Mouse (Mus musculus): ENCODE measurements around the gene Sf3b1. TPM values are rescaled to one million over a fixed set of nuclear protein-coding genes. Genes with fewer than 3 reads are reported as not detected.
A peak's percentile ranks its signal among the peaks of the same experiment; 100 is the strongest.
"Not testable (repeated sequence)": the region's sequence is repeated elsewhere in the genome, so short reads cannot be mapped to it uniquely, and the experiment has no call there.

Gene Sf3b1
- total RNA-seq, 1 experiment from 2014 or later: 966 TPM

- ATAC-seq (replicated peaks; ENCODE audit: insufficient number of reproducible peaks, low FRiP score, low TSS enrichment, poor library complexity, severe bottlenecking): peak; percentile 25; the same call in 1 of the 2 replicates
Measured at GRCm38 (mm10) chr1:55031026-55031779, 3.9 kb upstream of the Sf3b1 start.

DNA sequence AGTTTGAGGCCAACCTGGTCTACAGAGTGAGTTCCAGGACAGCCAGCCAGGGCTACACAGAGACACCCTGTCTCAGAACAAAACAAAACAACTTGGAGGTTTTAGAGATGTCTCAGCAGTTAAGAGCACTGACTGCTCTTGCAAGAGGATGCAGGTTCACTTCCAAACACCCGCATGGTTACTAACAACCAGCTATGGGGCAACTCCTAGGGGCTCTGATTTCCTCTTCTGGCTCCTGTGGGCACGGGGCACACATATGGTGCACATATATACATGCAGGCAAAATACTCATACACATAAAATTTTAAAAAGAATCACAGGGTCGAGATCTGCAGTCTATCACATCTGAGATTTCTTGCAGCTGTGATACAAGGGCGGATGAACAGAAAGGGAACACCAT, 2.2 kb upstream of the Sf3b1 start:
- no peak for ATAC-seq (replicated peaks; ENCODE audit: insufficient number of reproducible peaks, low FRiP score, low TSS enrichment, poor library complexity, severe bottlenecking)

- peak; percentile 77 for ATAC-seq (replicated peaks; ENCODE audit: insufficient number of reproducible peaks, low FRiP score, low TSS enrichment, poor library complexity, severe bottlenecking)
Measured at GRCm38 (mm10) chr1:55028512-55029249, 1.4 kb upstream of the Sf3b1 start.

DNA sequence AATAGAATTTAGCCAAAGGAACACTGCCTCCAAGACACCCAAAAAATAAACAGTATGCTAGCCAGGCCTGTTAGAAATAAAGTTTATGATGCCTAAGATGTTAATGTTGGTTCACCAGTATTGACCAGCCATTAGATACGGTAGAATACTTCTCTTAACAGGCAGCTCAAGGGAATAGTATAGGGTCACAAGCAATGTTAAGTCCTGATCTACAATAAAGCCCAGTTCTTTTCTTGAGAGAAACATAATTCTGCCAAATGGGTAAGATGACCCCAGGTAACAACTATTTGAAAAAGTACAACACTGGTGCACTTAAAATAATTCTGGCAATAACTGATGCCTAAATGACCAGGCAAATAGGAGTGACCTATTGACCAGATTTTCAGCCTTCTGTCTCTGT, 685 bp upstream of the Sf3b1 start:
- ATAC-seq (replicated peaks; ENCODE audit: insufficient number of reproducible peaks, low FRiP score, low TSS enrichment, poor library complexity, severe bottlenecking): no peak

DNA sequence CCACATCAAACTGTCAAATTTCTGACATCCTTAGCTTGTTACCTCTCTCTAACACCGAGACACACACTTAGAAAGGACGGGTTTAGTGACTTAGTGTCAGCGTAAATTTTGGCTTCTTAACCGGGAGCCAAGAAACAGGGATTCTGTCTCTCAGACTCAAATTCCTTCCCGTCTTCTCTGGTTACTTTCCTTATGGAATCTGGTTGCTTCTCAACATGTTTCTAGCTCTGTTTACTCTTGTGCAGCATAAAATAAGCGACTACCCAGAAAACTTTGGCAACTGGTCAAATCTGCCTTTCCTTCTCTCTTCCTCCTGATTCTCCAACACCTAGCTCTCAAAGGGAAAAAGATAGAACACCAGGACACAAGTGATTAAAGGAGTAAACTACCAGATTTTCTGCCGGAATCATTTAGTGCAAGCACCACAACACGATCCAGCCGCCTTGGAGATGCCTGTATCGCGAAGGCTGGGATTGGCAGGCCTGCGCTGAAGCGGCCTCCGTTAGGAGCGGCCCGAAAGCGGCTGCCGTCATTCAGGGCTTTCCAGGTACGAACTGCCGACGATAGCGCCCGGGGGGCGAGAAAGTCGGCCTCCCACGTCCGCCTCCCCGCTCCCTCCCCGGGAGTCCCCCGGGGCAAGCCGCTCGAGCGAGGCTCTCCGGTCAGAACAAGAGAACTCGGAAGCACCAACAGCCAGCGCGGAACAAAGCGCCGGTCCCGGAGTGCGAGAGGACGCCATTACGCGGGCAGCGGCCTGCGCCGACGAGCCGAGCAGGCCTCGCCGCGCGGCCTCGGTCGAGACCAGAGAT, 633 bp downstream of the Sf3b1 start:
- ATAC-seq (replicated peaks; ENCODE audit: insufficient number of reproducible peaks, low FRiP score, low TSS enrichment, poor library complexity, severe bottlenecking): no peak

GRCm38 (mm10) chr1:55025656-55026430, 1.4 kb downstream of the Sf3b1 start:
- ATAC-seq (replicated peaks; ENCODE audit: insufficient number of reproducible peaks, low FRiP score, low TSS enrichment, poor library complexity, severe bottlenecking): no peak

- no peak for ATAC-seq (replicated peaks; ENCODE audit: insufficient number of reproducible peaks, low FRiP score, low TSS enrichment, poor library complexity, severe bottlenecking)
Measured at GRCm38 (mm10) chr1:55021907-55022306, 5.4 kb downstream of the Sf3b1 start.

DNA sequence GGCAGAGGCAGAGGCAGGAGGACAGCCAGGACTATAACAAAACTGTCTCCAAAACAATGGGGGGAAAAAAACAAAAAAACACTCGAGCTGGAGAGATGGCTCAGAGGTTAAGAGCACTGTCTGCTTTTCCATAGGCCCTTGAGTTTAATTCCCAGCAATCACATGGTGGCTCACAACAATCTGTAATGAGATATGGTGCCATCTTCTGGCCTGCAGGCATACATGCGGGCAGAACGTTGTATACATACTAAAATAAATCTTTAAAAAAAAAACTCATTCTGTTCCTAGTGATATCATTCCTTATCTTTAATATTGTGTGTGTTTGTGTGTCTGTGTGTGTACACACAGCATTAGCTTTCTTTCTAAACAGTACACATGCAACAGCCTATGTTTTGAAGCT, 14.8 kb downstream of the Sf3b1 start:
- ATAC-seq (replicated peaks; ENCODE audit: insufficient number of reproducible peaks, low FRiP score, low TSS enrichment, poor library complexity, severe bottlenecking): no peak

GRCm38 (mm10) chr1:55008313-55008712, 19.0 kb downstream of the Sf3b1 start:
- ATAC-seq (replicated peaks; ENCODE audit: insufficient number of reproducible peaks, low FRiP score, low TSS enrichment, poor library complexity, severe bottlenecking): not testable (repeated sequence)

DNA sequence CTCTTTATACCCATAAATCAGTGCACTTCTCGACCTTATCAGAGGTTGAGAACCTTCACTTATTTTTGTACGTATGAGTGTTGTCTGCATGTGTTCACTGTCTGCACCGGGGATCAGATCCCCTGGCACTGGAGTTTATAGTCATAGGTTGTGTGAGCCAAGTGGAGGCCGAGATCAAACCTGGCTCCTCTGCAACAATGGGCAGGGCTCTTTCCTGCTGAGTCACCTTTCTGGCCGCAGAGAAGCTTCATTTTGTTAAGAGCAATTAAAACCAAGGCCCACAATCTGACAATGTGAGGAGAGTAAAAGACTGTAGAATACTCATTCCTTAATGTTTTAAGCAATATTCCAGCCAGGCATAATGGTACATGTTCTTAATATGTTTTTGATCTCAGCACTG, 33.7 kb downstream of the Sf3b1 start:
- no peak for ATAC-seq (replicated peaks; ENCODE audit: insufficient number of reproducible peaks, low FRiP score, low TSS enrichment, poor library complexity, severe bottlenecking)

DNA sequence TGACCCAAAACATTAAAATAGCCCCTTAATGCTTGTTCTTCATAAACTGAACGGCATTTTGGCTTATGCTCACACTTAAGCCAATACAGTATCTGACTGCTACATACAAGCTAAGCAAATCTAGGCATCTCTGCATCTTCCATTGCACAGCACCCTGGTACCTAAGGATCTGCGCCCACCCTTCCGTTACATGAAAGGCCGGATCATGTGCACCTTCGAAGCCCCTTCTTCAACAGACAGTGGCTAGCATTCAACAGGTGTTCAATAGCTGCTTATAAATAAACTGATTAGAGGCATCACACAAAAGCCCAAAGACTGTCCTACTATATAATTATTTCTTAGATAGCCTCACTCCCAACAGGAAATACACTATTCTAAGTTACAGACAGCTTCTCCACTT, 41.0 kb downstream of the Sf3b1 start:
- no peak for ATAC-seq (replicated peaks; ENCODE audit: insufficient number of reproducible peaks, low FRiP score, low TSS enrichment, poor library complexity, severe bottlenecking)

GRCm38 (mm10) chr1:54985831-54986230, 41.5 kb downstream of the Sf3b1 start:
- ATAC-seq (replicated peaks; ENCODE audit: insufficient number of reproducible peaks, low FRiP score, low TSS enrichment, poor library complexity, severe bottlenecking): no peak

DNA sequence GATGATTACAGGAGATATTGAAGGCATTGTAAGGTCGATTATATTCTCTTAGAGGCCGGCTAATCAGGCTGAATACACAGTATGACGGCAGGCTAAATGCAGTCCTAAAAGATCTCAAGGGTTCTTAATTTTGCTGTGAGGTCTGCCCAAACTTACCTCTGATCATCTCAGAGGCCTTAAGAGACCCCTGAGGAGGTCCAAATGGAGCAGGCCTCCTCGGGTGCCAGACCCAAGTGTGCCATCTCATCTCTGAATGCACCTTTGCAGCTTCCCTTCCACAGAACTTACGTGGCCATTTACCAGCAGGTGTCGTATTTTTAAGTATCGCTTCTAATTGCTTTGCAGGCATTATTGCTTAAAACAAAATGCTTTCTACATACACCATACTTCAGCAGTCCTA, 43.1 kb downstream of the Sf3b1 start:
- ATAC-seq (replicated peaks; ENCODE audit: insufficient number of reproducible peaks, low FRiP score, low TSS enrichment, poor library complexity, severe bottlenecking): no peak

DNA sequence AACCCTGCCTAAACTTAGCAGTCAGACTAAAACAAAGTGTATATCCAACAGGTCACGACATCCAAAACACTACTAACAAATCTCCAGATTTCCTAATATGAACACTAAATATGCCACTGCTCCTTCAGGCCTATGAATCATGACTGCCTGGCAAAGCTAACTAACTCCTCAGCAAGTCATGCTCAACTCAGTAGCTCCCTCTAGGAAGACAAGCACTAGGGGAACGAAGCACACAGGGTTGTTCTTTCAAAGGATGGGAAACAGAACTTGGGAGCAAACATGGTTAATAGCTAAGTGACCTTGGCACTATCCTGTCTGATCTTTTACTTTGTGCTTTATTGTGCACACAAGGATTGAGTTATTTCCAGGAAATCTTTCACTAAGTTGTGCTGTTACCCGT, 43.9 kb downstream of the Sf3b1 start:
- no peak for ATAC-seq (replicated peaks; ENCODE audit: insufficient number of reproducible peaks, low FRiP score, low TSS enrichment, poor library complexity, severe bottlenecking)

DNA sequence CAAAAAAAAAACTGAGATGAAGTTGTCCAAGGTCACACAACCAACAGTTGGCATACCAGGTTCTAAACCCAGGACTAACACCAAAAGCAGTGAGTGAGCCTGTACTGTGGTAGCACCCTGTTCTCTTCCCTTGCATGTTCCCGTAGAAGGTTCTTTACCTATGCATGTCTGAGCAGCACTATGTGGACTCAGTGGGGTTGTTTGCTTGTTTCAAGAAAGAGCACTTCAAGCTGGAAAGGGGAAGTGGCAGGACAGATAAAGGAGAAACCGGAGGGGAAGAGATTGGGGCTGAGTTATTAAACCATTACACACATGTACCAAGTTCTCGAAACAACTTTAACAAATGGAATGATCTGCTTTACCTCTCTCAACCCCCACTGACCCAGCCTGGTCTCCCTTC, 44.6 kb downstream of the Sf3b1 start:
- no peak for ATAC-seq (replicated peaks; ENCODE audit: insufficient number of reproducible peaks, low FRiP score, low TSS enrichment, poor library complexity, severe bottlenecking)

DNA sequence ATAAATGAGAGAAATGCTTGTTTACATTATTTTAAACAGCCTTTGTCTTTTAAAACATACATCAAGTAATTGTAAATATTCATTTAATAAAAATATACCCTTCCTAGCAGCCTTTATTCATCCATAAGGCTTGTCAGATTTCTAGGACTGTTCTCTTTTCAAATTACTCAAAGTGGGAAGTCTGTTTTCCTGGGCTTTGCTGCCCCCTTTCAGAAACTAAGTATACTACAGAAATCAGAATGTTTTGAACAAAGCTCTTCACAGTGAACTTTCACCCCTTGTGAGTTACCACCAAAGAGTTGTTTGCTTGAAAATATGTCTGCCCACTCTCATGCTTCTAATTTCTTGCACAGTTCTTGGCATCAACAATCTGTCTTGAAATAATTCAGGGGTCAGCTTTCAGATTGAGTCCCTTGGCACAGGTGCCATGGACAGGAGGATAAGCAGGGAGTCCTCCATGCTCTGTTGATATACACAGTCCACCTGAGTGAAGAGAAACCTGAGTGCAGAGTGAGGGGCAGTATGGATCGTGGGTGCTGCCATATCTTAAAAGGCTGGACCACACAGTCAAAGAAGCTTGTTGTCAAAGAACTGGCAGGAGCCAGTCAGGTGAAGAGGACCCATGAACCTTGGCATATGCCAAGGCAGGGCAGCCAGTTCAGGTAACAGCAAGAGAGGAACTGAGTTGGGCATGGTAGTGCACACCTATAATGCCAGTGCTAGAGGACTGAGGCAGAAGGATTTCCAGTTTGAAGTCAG, 47.9 kb downstream of the Sf3b1 start:
- ATAC-seq (replicated peaks; ENCODE audit: insufficient number of reproducible peaks, low FRiP score, low TSS enrichment, poor library complexity, severe bottlenecking): no peak

- no peak for ATAC-seq (replicated peaks; ENCODE audit: insufficient number of reproducible peaks, low FRiP score, low TSS enrichment, poor library complexity, severe bottlenecking)
Measured at GRCm38 (mm10) chr1:54971687-54972404, 55.4 kb downstream of the Sf3b1 start.
